Mouse (Mus musculus) mouse trophoblast stem cell (cell line): Measurements from ENCODE around the gene Bmp2.

ENCODE experiments used
- in situ Hi-C, 2 experiments: fragments of 300-500 bp; cut with MseI, MboI; formaldehyde crosslinking; loops; 2 replicates in 1 of 2; 3 replicates in 1 of 2; pipeline ENCODE4 v1.15.1; 2025

Gene Bmp2

GRCm38 (mm10) chr2:133552031-133552841, at the start of gene Bmp2:
Bmp2 (plus strand) TSS chr2:133552159.
- in situ Hi-C loops = loop anchor here in 1 of 2 experiments (25.0 kb wide), 1 partner anchor 935 kb away; no protein-coding TSS in a partner anchor

GRCm38 (mm10) chr2:133505678-133506077, 46.3 kb upstream of the Bmp2 start:
- in situ Hi-C loops = no loop called here

- in situ Hi-C loops = no loop called here
These were observed 44.9 kb upstream of the Bmp2 start for GRCm38 (mm10) chr2:133507045-133507444.

GRCm38 (mm10) chr2:133509141-133509540, 42.8 kb upstream of the Bmp2 start:
- in situ Hi-C loops = no loop called here

- in situ Hi-C loops = no loop called here
These were observed 40.8 kb upstream of the Bmp2 start for GRCm38 (mm10) chr2:133511011-133511779.

GRCm38 (mm10) chr2:133516331-133517046, 35.5 kb upstream of the Bmp2 start:
- in situ Hi-C loops = no loop called here

GRCm38 (mm10) chr2:133517867-133518266, 34.1 kb upstream of the Bmp2 start:
- in situ Hi-C loops = no loop called here

GRCm38 (mm10) chr2:133521193-133521592, 30.8 kb upstream of the Bmp2 start:
- in situ Hi-C loops = no loop called here

- in situ Hi-C loops = no loop called here
These were observed 29.8 kb upstream of the Bmp2 start for GRCm38 (mm10) chr2:133522121-133522520.

- in situ Hi-C loops = no loop called here
These were observed 26.3 kb upstream of the Bmp2 start for GRCm38 (mm10) chr2:133525621-133526181.

GRCm38 (mm10) chr2:133529396-133529795, 22.6 kb upstream of the Bmp2 start:
- in situ Hi-C loops = no loop called here

- in situ Hi-C loops = no loop called here
These were observed 18.9 kb upstream of the Bmp2 start for GRCm38 (mm10) chr2:133533073-133533472.

GRCm38 (mm10) chr2:133535481-133535880, 16.5 kb upstream of the Bmp2 start:
- in situ Hi-C loops = no loop called here

GRCm38 (mm10) chr2:133536812-133537211, 15.1 kb upstream of the Bmp2 start:
- in situ Hi-C loops = no loop called here

GRCm38 (mm10) chr2:133540702-133541101, 11.3 kb upstream of the Bmp2 start:
- in situ Hi-C loops = no loop called here

GRCm38 (mm10) chr2:133550238-133550682, 1.7 kb upstream of the Bmp2 start:
- in situ Hi-C loops = loop anchor here in 1 of 2 experiments (25.0 kb wide), 1 partner anchor 937 kb away; no protein-coding TSS in a partner anchor

- in situ Hi-C loops = loop anchor here in 1 of 2 experiments (25.0 kb wide), 1 partner anchor 934 kb away; no protein-coding TSS in a partner anchor
These were observed 995 bp downstream of the Bmp2 start for GRCm38 (mm10) chr2:133552842-133553465.

GRCm38 (mm10) chr2:133553911-133554285, 1.9 kb downstream of the Bmp2 start:
- in situ Hi-C loops = loop anchor here in 1 of 2 experiments (25.0 kb wide), 1 partner anchor 933 kb away; no protein-coding TSS in a partner anchor

- in situ Hi-C loops = loop anchor here in 1 of 2 experiments (25.0 kb wide), 1 partner anchor 933 kb away; no protein-coding TSS in a partner anchor
These were observed 2.5 kb downstream of the Bmp2 start for GRCm38 (mm10) chr2:133554286-133555021.
